Mouse (Mus musculus): ENCODE measurements around the gene Cdr2. TPM values are rescaled to one million over a fixed set of nuclear protein-coding genes. Genes with fewer than 3 reads are reported as not detected.
"Not testable (repeated sequence)": the region's sequence is repeated elsewhere in the genome, so short reads cannot be mapped to it uniquely, and the experiment has no call there.

Cdr2 gene
- total RNA-seq (2021): 1 to 10 TPM; 4.6 to 5.6 TPM

GRCm38 (mm10) chr7:120982200-120982841 lies at the start of gene Cdr2, which contains the start of gene Mfsd13b:
TSS of gene Cdr2 (minus strand) at chr7:120982312.
TSS of gene Mfsd13b (plus strand) at chr7:120982509.
- peak; percentile 92 to 95 for DNase-seq

GRCm38 (mm10) chr7:121029947-121030346 lies 47.8 kb upstream of the Cdr2 start:
- not testable (repeated sequence) for DNase-seq

GRCm38 (mm10) chr7:121026300-121026699 lies 44.2 kb upstream of the Cdr2 start:
- no peak for DNase-seq

GRCm38 (mm10) chr7:121025221-121026008 lies 43.3 kb upstream of the Cdr2 start:
- DNase-seq: no peak

- no peak for DNase-seq
Measured at GRCm38 (mm10) chr7:121020277-121020676, 38.2 kb upstream of the Cdr2 start.

GRCm38 (mm10) chr7:121018778-121019177 lies 36.7 kb upstream of the Cdr2 start:
- no peak for DNase-seq

- no peak for DNase-seq
Measured at GRCm38 (mm10) chr7:121014486-121014885, 32.4 kb upstream of the Cdr2 start.

GRCm38 (mm10) chr7:121011794-121012689 lies 29.9 kb upstream of the Cdr2 start:
- DNase-seq: no peak

- DNase-seq: no peak
Measured at GRCm38 (mm10) chr7:121003793-121004418, 21.8 kb upstream of the Cdr2 start.

GRCm38 (mm10) chr7:121002407-121002928 lies 20.4 kb upstream of the Cdr2 start:
- DNase-seq: no peak

GRCm38 (mm10) chr7:121001879-121002278 lies 19.8 kb upstream of the Cdr2 start:
- no peak for DNase-seq

- DNase-seq: no peak
Measured at GRCm38 (mm10) chr7:121000065-121000822, 18.1 kb upstream of the Cdr2 start.

GRCm38 (mm10) chr7:120999021-120999530 lies 17.0 kb upstream of the Cdr2 start:
- no peak for DNase-seq

- DNase-seq: peak in 1 of 2 experiments; percentile 48
Measured at GRCm38 (mm10) chr7:120991191-120991590, 9.1 kb upstream of the Cdr2 start.

GRCm38 (mm10) chr7:120982968-120983367 lies 856 bp upstream of the Cdr2 start:
- no peak for DNase-seq

GRCm38 (mm10) chr7:120980931-120981924 lies 884 bp downstream of the Cdr2 start:
- DNase-seq: peak in 1 of 2 experiments; percentile 16

GRCm38 (mm10) chr7:120980041-120980440 lies 2.1 kb downstream of the Cdr2 start:
- DNase-seq: no peak

- no peak for DNase-seq
Measured at GRCm38 (mm10) chr7:120977063-120977462, 5.0 kb downstream of the Cdr2 start.

- DNase-seq: no peak
Measured at GRCm38 (mm10) chr7:120974001-120974400, 8.1 kb downstream of the Cdr2 start.

GRCm38 (mm10) chr7:120972471-120972870 lies 9.6 kb downstream of the Cdr2 start:
- not testable (repeated sequence) for DNase-seq

Measured in layer of hippocampus, postnatal 36 days (tissue).